Mouse (Mus musculus): ENCODE measurements around the gene Procr.

Procr gene

DNA sequence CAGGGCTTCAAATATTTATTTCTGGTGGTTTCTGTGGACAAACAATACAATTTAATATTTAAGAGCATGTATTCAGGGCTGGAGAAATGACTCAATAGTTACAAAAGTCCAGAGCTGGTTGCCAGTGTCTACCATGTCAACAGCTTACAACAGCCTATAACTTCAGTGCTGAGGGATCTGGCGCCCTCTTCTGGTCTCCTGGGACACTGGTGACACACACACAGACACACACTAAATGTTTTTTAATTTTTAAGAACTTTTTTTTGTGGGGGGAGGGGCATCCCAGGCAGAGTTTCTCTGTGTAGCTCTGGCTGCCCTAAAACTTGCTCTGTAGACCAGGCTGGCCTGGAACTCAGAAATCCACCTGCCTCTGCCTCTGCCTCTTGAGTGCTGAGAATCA lies 4.8 kb downstream of the Procr start:
- DNase-seq (ENCODE audit: low read depth), result peak; percentile 81

DNA sequence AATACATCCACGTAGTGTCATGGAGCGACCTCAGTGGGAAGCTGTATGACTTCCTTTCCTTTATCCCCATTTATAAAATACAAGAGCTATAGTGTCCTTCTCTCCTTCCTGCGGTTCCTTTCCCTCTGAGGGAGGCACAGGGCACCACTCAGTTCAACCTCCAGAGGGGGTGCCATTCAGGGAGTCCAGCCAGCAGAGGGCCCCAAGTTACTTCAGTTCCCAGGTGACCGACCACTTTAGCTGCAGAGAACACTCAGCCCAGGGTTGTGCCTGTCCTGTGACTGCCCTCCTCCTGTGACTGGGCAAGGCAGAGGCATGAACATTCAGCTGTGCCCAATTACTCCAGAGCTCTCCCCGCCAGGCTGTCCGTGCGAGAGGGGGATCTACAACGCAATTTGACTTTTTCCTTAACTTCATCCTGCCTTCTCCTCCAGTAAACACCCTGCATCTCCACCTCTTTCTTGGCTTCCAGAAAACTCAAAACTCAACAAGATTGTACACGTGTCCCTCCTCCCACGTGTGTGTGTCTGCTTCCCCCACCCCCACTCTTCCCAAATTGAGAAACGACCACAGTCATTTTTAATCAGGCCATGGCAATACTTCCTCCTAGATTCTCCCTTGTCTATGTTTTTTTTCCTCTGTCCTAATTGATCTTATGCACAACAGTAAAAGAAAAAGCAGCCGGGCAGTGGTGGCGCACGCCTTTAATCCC lies 6.1 kb downstream of the Procr start:
- DNase-seq (ENCODE audit: low read depth), result peak; percentile 28

DNA sequence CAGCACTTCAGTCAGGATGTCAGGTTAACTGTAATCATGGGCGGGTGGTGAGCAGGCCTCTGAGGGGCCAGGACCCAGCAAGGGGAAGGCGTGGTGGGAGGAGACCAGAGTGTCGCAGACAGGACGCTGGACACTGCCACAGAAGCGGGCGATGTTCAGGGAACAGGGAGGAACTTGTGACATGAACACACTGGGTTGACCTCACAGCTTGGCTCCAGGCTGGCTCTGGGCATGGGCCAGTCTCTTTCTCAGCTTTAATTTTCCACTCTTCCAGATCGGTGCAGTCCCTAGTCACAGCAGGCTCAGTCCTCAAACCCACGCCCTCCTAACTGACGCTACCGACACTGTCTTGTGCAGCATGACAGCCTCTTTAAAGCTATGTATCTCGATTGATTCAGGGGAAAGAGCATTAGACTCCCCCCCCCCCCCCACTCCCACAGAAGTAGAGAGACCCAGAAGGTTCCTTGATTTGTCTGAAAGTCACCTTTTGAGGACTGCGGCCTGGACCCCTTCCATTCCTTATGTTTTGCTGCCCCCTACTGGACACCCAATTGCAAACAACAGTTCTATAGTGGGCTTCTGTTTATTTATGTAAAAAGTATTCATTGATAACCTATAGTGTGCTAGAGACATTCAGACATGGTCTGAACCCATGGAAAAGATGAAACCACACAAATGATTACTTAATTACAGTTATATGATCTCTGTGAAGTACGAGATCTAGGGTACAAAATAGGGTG lies 13.9 kb downstream of the Procr start:
- DNase-seq (ENCODE audit: low read depth), result peak; percentile 88

DNA sequence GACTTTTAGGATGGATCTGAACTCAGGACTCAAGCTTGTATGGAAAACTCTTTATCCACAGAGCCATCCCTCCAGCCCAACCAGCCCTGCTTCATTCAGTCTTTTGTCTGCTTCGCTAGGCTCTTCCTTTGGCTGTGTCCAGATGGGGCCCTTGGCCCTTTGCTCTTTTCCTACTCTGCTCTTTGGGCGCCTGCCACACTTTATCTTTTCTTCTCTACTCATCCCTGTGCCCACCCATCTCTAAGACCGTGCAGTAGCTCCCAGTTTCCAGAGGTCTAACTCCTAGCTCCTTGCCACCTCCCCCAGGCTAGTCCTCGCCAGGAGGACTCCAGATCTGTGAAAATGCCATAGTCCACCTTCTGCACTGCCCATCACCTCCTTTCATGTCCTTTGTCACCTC lies 22.7 kb downstream of the Procr start:
- DNase-seq (ENCODE audit: low read depth), result no peak

DNA sequence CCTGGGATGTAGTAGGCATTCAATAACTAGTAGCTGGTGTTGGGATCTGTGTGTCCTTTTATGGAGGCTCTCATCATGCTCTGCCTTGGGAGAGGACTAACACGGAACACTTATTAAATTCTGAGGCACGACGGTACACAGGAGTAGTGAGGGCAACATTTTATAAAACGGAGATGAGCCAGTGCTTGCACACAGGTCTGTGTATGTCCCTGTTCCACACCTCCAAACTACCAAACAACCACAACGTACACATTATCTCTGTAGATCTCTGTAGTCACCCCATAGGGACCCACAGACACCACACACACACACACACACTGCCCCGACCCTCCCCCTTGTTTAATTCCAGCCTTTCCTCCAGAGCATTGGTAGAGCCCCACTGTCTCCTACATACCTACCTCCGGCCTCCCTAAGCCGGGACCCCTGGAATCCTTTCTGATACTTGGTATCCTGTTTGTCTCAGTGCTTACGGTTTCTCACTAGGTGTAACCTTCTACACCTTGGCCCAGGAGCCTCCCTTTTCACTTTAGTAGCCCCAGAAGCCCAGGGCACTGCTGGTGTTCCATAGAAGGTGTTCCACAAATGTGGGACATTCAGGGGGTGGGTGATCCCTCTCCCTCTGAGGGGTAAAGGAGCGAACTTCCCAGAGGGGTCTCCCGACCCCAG lies 23.5 kb downstream of the Procr start:
- DNase-seq (ENCODE audit: low read depth), result no peak

DNA sequence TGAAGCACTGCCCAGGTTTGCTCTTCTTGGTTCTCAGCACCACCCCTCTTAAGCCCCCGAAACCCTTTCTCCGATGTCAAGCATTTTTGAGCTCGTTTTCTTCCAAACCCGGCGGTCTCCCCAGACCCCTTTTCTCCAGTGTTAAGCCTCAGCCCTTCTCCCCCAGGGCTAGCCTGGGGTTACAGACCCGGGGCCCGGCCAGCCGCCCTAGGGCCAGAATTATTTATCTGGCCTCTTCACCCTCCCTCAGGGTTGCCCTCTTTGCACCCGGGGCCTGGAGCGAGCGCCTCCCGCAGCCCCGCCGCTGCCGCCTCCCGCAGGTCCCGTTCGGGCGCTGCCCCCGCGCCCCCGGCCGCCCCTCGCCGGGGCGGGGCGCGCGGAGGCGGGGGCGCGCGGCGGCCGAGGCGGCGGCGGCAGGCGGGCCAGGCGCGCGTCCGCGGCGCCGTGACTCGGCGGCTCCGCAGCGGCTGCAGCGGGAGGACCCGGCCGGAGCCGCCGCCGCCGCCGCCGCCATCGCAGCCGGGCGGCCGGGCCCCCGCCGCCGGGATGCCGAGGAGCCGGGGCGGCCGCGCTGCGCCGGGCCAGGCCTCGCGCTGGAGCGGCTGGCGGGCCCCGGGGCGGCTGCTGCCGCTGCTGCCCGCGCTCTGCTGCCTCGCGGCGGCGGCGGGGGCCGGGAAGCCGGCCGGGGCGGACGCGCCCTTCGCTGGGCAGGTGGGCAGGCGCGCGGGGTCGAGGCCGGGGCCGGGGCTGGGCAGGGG lies 24.2 kb downstream of the Procr start, which contains the start of gene Mmp24:
TSS of gene Mmp24 (plus strand) at position 416 of the 758 bp plus-strand sequence.
- no peak for DNase-seq (ENCODE audit: low read depth)

DNA sequence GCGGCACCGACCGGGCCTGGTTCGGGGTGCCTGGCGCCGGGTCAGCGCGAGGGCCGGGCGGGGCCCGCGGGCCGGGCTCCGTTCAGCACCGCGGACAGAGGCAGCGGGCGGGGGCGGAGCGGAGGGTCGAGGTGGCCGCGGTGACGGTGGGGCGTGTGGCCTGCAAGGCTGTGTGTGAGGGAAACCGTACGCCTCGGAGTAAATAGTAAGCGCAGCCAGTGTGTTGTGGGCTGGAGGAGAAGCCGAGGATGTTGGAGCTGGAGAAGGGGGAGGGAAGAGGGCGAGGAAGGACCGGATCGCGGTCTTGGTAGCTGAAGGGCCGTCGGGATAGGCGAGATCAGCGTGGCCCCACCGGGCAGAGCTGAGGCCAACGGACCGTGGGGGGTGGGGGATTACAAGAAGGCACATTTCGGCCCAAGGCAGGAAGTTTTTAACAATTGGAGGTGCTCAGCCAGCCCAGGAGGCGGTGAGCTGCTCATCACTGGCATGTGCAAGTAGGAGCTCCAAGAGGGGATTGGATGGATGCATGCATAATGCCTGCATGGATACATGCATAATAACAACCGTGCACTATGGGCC lies 24.9 kb downstream of the Procr start:
- peak; percentile 13 for DNase-seq (ENCODE audit: low read depth)

DNA sequence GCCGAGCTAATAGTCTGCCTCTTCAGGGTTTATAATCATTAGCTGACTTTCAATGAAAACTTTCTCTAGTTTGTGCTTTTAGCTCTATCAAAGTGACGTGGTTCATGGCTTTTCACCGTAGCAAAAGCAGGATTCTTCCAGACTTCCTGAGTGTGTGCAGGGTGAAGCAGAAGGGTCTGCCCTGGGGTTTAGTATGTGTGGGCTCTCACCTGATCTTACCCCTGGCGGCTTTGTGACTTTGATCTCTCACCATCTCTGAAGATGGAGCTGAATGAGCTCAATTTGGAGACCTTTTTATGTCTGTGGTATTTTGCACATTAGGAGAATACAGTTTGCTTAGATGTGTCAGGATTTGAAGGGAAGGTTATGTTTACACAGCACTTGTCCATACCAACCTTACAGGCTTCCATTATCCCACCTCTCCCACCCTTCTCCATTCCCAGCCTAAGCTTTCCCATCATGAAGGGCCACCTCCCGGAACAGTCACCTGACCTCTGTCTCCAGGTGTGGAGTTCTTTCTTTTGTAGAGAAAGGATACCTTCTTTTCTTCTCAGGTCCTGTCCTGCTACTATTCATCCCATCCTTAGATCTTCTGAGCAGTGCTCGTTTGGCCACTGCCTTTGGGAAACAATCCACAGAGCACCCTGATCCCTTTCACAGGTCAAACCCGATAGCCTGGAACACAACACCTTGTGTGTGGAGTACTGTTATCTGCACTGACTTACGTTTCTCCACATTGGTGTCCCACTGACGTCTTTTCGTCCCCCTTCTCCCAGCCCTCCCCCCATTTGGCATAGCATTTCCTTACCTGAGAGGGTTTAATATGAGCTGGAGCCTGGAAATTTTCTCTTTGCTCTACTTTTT lies 26.1 kb downstream of the Procr start:
- DNase-seq (ENCODE audit: low read depth), result no peak

DNA sequence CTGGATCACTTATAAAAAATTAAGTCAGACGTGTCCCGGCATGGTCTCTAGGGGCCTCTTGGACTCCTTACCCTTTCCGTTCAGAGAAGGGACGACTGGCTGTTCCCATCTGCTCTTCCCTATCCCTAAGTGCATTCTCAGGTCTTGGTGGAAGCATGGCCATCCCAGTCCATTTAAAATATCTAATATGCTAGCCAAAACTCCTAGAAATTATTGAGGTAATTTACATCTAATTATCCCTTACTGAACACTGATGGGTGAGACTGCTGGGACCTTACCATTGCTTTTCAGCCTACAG lies 26.7 kb downstream of the Procr start:
- DNase-seq (ENCODE audit: low read depth), result no peak

DNA sequence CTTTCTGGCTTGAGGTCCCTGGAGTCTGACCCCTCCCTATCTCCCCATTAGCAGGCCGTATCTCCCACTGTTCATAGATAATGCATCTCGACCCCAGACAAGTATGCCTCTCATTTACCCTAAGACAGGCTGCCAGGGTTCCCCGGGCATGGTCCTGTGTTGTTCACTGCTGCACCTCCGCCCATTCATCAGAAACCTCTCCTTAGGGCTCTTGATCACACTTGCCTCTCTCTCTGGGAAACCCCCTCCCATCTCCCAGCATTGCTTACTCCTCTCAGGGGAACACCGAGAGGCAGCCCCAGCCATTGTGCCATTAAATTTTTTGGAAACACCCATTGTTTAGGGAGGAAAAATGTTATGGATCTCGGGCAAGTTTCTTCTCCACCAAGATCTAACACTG lies 27.1 kb downstream of the Procr start:
- no peak for DNase-seq (ENCODE audit: low read depth)

DNA sequence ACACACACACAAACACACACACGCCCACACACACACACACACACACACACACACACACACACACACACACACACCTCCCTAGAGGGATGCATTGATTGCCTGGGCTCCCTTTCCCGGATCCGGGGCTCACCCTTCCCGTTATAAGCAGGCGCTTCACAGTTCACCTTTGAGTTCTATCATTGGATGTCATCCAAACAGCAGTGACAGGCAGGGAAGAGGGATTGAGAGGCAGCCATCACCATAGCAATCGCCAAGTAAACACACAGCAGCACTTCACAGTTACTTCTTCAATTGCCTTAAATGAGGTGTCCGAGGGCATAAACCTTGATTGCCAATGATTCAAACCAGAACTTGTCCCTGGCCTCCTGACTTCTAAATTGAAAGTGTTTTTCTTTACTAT lies 28.1 kb downstream of the Procr start:
- no peak for DNase-seq (ENCODE audit: low read depth)

DNA sequence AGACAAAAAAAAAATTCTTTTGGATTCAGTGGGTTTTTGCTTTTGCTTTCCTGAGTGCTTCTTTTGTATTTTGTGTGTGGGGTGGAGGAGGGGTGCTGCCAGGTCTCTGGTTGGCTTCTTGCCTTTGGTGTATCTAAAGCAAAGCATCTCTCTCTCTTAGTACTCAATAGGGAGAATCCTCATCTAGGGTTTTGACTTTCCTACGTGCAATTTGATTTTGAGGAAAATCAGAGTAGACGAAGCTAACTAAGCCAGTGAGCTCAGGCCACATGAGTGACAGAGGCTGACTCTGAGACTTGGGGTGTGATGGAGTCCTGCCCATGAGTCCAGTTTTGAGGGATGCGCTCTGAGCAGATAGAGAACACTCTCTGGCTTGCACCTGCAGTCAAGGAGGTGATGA lies 28.6 kb downstream of the Procr start:
- no peak for DNase-seq (ENCODE audit: low read depth)

DNA sequence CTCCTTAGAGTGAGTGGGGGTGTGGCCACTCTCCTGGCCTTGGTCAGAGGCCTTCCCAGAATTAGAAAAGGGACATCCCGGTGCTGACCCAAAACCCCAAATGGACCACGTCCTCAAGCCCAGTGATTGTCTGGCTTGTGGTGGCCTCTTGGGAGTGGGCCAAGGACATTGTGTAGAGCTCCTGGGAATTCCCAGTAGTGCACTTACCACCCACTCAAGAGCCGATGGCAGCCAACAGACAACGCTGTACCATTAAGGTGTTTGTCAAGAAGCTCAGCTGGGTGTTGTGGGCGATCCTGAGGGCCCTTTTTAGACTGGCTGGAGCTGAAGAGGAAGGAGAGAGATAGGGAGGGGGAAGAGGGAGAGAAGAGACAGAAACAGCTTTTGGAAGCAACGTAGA lies 33.6 kb downstream of the Procr start:
- no peak for DNase-seq (ENCODE audit: low read depth)

DNA sequence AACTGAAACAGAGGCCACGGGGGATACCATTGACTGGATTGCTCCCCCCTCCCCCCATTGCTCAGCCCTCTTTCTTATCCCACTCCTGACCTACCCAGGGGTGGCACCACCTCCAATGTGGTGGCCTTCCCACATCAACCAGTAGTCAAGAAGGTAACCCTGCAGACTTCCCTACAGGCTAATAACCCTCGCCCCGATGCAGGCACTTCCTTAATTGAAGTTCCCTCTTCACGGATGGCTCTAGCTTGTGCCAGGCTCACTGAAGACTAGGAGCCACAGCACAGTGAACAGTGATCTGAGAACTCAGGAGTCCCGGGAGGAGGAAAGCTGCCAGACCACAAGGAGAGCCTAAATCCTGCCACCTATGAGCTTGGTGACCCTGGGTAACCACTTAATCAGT lies 36.0 kb downstream of the Procr start:
- no peak for DNase-seq (ENCODE audit: low read depth)

DNA sequence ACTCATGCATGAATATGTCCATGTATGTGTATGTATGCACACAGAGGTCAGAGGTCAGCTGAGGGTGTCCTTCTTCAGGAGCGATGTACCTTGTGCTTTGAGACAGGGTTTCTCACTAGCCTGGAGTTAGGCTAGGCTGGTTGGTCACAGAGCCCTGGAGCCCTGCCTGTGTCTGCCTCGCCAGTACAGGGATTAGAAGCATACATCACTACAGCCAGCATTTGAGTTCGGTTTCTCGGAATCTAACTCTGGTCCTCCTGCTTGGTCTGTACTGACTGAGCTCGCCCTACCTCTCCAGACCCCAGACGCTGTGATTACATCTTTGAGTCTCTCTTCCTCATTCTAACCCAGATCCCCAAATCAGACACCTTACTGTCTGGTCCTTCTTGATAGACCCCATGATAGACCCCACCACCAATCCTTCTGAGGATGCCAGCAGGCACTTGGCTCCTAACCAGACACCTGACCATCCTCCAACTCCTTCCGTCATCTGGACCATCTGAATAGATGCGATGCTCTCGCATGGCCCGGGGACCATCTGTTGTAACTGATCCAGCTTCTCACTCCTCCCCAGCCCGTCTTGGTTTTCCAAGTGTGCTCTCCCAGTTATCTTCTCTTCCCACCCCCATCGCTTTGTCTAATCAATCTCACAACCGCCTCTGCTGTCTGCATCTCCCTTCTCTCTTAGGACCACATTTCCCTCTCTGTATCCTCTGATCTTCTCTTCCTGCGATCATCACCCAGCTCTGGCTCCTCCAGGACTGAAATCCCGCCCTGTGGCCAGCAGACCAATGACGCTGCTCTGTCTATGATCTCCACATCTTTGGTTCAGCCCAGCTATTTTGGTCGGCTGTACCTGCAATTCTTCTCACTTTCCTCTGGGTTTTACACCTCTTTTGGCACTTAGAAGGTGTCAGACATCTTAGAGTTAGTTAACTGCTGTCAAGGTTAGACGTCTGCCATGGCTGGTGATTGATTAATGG lies 37.3 kb downstream of the Procr start:
- DNase-seq (ENCODE audit: low read depth), result no peak

DNA sequence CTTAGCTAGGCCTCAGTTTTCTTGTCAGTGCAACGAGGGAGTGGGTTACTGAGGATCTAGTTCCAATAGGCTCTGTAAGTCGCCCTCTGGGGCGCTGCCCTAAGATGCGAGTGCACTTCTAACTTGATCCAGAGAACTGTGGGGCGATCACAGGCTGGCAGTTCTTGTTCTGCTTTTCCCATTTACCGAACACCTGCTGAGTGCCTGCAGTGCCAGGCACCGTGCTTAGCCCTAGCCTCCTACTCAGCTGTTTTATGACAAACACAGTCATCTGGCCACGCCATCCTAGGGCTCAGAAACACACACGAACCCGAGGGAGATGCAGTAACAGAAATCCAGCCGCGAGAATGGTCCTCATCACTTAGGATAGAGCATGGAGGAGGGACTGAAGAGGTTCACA lies 42.0 kb downstream of the Procr start:
- DNase-seq (ENCODE audit: low read depth), result no peak

DNA sequence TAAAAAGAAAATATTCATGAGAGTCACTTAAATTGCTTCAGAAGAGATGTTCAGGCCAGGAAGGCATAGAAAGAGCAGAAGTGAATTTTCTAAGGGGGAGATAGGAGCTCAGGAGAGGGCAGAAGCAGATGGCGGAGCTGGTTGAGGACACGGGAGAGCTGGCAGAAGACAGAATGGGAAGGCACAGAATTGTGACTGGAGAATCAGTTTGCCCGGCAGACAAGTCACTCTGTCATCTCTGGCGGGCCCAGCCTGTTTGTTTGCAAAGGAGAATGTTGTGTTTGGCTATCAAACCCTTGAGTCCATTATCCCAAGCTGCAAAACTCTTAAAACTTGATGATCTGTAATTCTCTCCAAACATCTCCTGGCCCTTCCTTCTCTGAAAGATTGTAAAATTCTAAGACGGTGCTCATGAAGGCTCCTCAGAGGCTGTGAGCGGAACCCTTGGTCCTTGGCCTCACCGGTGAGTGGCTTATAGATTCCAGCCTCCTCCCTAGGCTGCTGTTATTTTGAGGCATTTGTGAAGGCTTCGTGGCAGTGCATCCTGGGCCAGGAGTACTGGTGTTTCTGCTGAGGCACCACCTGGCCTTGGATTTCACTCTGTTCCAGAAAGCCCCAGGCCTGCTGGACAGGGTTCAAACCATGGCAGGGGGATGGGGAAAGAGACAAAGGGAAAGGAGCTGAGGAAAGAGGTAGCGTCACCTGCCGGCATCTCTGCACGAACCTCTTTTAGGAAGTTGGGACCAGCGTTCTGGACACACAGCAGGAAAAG lies 43.9 kb downstream of the Procr start:
- DNase-seq (ENCODE audit: low read depth), result no peak

DNA sequence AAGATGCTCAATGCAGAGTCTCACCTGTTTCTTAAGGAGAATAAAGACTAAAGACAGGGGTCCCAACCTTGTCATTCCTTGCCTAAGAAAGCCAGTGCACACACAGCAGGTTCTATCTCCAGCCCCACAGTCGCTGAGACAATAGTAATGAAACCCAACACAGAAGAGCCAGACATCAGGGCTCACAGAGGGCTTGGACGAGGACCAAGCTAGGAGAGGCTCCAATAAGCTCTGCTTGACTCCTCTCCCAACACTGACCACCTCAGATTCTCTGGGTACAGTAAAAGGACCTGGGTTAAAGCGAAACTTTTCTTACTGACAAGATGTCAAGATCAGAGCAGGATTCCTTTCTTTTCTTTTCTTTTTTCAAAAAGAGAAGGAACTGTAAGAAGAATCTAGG lies 47.7 kb downstream of the Procr start:
- DNase-seq (ENCODE audit: low read depth), result no peak

DNA sequence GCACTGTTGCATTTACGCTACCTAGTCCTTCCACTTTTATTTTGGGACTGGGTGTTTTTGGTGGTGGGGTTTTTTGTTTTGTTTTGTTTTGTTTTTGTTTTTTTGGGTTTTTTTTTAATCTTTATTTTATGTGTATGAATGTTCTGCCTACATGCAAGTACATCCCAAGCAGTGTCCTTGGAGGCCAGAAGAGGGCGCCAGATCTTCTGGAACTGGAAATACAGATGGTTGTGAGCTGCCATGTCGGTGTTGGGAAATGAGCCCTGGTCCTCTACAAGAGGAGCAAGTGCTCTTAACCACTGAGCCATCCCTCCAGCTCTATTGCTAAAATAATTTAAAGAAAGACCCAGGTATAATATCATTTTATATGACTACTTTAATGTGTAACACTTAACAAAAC lies 51.8 kb downstream of the Procr start:
- peak; percentile 61 for DNase-seq (ENCODE audit: low read depth)

Data from NIH3T3 (cell line).